Mouse (Mus musculus) heart, adult 2 months (tissue): ENCODE results near the gene Cda. TPM values are rescaled to one million over a fixed set of nuclear protein-coding genes. Genes with fewer than 3 reads are reported as not detected.
A peak's percentile ranks its signal among the peaks of the same experiment; 100 is the strongest.

ENCODE experiments used
- DNase-seq, 2 experiments: peaks; one replicate each; pipeline ENCODE4 v3.0.0; 2021
- H3K27ac ChIP-seq: fragments of 200-600 bp; 2 replicates; pipeline ENCODE4 v1.8.1; 2022
- H3K27me3 ChIP-seq: fragments of 200-500 bp; 2 replicates; pipeline ENCODE4 v1.6.1; 2012; ENCODE audit warnings: mild to moderate bottlenecking, low read length, inconsistent platforms, mixed read lengths; ENCODE audit not compliant: control insufficient read depth, insufficient read depth
- H3K36me3 ChIP-seq: fragments of 200-500 bp; 2 replicates; pipeline ENCODE4 v1.6.1; 2012; ENCODE audit warnings: low read length, inconsistent platforms; ENCODE audit not compliant: control insufficient read depth, insufficient read depth
- H3K4me1 ChIP-seq: fragments of 200-500 bp; 2 replicates; pipeline ENCODE4 v1.6.1; 2011; ENCODE audit warnings: low read length; ENCODE audit not compliant: control insufficient read depth, insufficient read depth
- H3K4me3 ChIP-seq: fragments of 200-600 bp; 2 replicates; pipeline ENCODE4 v1.8.1; 2022
- H3K79me2 ChIP-seq: fragments of 200-500 bp; replicated peaks from 2 replicates; pipeline ENCODE4 v1.6.1; 2012; ENCODE audit warnings: mild to moderate bottlenecking, inconsistent platforms, low read length, moderate library complexity, mixed read lengths; ENCODE audit not compliant: control insufficient read depth, insufficient read depth
- H3K9ac ChIP-seq: fragments of 200-500 bp; 2 replicates; pipeline ENCODE4 v1.6.1; 2012; ENCODE audit warnings: low read depth, mild to moderate bottlenecking, control low read depth, inconsistent platforms, low read length, mixed read lengths
- CTCF ChIP-seq: fragments of 200-600 bp; IDR thresholded peaks from 2 replicates; pipeline ENCODE4 v1.8.1; 2022; ENCODE audit warnings: antibody characterized with exemption, mild to moderate bottlenecking, moderate library complexity
- EP300 ChIP-seq: fragments of 200-500 bp; IDR thresholded peaks from 2 replicates; pipeline ENCODE4 v1.6.1; 2011; ENCODE audit warnings: low read depth, low read length, control low read depth; ENCODE audit not compliant: insufficient read depth
- POLR2A ChIP-seq: fragments of 200-500 bp; IDR thresholded peaks from 2 replicates; pipeline ENCODE4 v1.6.1; 2011; ENCODE audit warnings: mild to moderate bottlenecking, low read depth, low read length, control low read depth; ENCODE audit not compliant: insufficient read depth
- WGBS: fragments of 180-500 bp; shearing (Covaris S2); methylation state at CpG from one replicate; pipeline ENCODE4 v1.1.7; 2018; 5-methylcytosine and 5-hydroxymethylcytosine counted together
- intact Hi-C: fragments of 180-260 bp; cut with DNase I; formaldehyde crosslinking; loops from one replicate; pipeline ENCODE4 v1.15.1; 2025
- polyA plus RNA-seq: library from polyadenylated mRNA; depleted of rRNA; stranded (reverse); fragments of >200 nt; gene quantifications from 2 replicates; pipeline ENCODE4 v1.2.3, GENCODE M21; 2012
- total RNA-seq, 2 experiments: library from RNA; stranded (reverse); gene quantifications; 2 replicates each; pipeline ENCODE4 v1.2.3; 2021

Gene Cda
- total and polyA plus RNA-seq, 3 experiments, result 1.4 to 3.3 (median 1.4) TPM

DNA sequence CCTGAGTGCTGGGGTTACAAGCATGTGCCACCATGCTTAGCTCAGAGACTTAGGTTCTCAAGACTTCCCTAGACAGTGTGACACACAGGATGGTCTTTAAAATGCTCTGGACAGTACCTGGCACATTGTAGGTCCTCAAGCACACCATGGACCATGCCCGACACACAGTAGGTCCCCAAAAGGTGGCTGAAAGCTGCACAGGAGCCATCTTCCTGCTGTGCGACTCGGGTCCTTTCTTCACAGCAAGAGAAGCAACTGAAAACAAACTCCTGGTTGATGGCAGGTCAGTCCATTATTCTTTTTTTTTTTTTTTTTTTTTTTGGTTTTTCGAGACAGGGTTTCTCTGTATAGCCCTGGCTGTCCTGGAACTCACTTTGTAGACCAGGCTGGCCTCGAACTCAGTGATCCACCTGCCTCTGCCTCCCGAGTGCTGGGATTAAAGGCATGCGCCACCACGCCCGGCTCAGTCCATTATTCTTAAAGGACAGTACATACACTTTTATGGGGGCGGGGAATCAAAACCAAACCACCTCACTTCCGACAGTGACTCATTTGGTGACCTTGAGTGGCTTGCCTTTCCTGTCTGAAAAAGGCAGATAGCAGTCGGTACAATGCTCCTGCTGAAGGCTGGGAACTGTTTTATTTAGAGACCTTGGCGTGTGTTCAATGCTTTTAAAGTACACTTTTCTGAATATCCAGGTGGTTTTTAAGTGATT lies 39.8 kb upstream of the Cda start:
- H3K9ac ChIP-seq, result no peak overlapping the region
- 40% methylated on average over 12 of the region's 13 CpGs for WGBS
- H3K79me2 ChIP-seq, result no peaks in the 10 kb centered on the region
- no peak overlapping the region for H3K27ac ChIP-seq
- intact Hi-C loops, result no loop called here
- H3K4me1 ChIP-seq, result peaks cover 2% of the 10 kb centered on the region
- no peaks in the 10 kb centered on the region for H3K36me3 ChIP-seq
- no peak for TF ChIP-seq CTCF
- no peak for TF ChIP-seq EP300
- no peak for TF ChIP-seq POLR2A
- DNase-seq, result no peak
- H3K4me3 ChIP-seq, result no peak overlapping the region
- no peaks in the 10 kb centered on the region; the same call in 1 of the 2 replicates for H3K27me3 ChIP-seq

DNA sequence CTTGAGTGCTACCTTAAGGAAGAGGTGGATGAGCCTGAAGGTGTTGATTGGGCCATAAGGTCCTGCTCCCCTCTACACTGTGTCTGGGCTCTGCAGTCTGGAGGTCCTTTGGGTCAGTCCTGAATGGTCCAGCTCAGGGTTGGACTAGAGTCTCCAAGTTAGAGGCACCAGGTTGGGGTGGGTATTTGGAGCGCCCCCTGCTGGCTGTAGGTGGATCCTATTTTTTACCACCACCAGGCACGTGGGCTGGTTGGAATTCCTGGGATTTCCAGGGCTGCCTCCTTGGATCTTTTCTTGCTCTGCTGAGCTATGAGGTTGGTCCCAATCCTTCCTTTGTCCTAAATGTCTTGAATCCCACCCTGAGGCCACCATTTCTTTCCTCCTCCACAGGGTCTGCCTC lies 37.0 kb upstream of the Cda start:
- Histone ChIP-seq H3K9ac (no peak overlapping the region), H3K4me1 (peaks cover 2% of the 10 kb centered on the region), H3K27me3 (no peaks in the 10 kb centered on the region), H3K27ac (no peak overlapping the region), H3K4me3 (no peak overlapping the region), H3K79me2 (no peaks in the 10 kb centered on the region), H3K36me3 (no peaks in the 10 kb centered on the region)
- DNase-seq, result peak in 1 of 2 experiments; percentile 55
- no peak for TF ChIP-seq EP300
- TF ChIP-seq CTCF, result peak; percentile 83
- TF ChIP-seq POLR2A, result no peak
- intact Hi-C loops, result no loop called here
- 7% methylated on average over 2 of the region's 2 CpGs for WGBS

DNA sequence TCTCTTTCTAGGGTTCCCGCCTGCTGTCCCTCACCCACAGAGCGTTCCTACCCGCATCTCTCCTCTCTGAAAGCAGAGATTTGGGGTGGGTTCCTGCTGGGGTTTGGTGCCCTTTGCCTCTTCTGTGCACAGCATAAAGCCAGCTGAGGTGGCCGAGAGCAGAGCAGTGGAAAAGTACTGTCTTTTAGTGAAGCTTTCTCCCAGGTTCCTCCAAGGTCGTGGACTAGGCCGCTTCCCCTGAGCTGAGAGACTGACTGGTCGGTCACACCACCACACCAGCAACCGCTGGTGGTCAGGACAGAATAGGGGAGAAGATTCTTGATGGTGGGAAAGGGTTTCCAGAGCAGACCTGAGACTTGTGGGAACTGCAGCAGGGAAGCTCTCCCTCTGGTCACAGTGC lies 28.9 kb upstream of the Cda start:
- H3K4me1 ChIP-seq, result no peaks in the 10 kb centered on the region
- H3K4me3 ChIP-seq, result no peak overlapping the region; the same call in 1 of the 2 replicates
- intact Hi-C loops, result no loop called here
- TF ChIP-seq POLR2A, result no peak
- no peak for TF ChIP-seq EP300
- no peak for TF ChIP-seq CTCF
- WGBS, result 23% methylated on average over 8 of the region's 8 CpGs
- peaks cover 19% of the 10 kb centered on the region for H3K27me3 ChIP-seq
- no peak overlapping the region for H3K27ac ChIP-seq
- no peaks in the 10 kb centered on the region for H3K79me2 ChIP-seq
- H3K36me3 ChIP-seq, result no peaks in the 10 kb centered on the region
- H3K9ac ChIP-seq, result no peak overlapping the region
- DNase-seq, result no peak

DNA sequence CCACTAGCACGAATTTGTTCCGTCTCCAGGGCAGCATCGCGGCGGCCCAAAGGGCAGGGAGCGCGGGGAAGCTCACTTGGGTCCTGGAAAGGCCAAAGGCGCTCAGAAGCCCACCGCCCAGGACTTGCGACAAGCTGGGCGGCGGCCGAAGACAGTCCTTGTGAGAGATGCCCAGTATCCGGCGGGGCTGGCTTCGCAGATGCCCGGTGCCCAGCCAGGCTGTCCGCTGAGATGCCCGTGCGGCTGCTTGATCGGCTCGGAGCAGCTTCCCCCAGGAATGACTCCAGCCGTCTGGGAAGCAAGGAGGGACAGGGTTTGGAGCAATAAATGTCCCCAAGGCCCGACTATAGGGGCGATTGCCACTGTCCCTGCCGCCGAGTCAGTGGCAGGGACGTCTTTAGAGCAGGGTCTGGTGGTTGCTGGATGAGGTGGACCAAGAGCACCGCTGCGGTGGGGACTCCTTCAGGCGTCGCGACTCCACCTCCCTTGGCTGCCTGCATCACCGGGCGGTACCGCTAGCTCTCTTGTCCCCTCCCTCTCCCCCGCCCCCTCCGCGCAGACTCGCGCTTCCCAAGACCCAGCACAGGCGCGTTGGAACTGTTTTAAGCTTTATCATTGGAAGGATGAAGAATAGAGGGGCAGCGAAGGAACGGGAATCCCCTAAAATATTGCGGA lies 28.3 kb upstream of the Cda start, which contains the start of gene Fam43b:
Gene Fam43b (minus strand): TSS at position 558 of the 675 bp plus-strand sequence.
- TF ChIP-seq EP300, result no peak
- TF ChIP-seq CTCF, result no peak
- no peak for TF ChIP-seq POLR2A
- no peaks in the 10 kb centered on the region for H3K36me3 ChIP-seq
- no peaks in the 10 kb centered on the region for H3K4me1 ChIP-seq
- peak within 1 kb of the TSS; percentile 37 for H3K9ac ChIP-seq
- intact Hi-C loops, result no loop called here
- H3K4me3 ChIP-seq, result peak within 1 kb of the TSS; percentile 3
- peak; percentile 13 to 36 for DNase-seq
- no peak within 1 kb of the TSS for H3K27ac ChIP-seq
- WGBS, result under 1% methylated on average over 46 of the region's 46 CpGs
- no peaks in the 10 kb centered on the region for H3K79me2 ChIP-seq
- peaks cover 19% of the 10 kb centered on the region for H3K27me3 ChIP-seq

DNA sequence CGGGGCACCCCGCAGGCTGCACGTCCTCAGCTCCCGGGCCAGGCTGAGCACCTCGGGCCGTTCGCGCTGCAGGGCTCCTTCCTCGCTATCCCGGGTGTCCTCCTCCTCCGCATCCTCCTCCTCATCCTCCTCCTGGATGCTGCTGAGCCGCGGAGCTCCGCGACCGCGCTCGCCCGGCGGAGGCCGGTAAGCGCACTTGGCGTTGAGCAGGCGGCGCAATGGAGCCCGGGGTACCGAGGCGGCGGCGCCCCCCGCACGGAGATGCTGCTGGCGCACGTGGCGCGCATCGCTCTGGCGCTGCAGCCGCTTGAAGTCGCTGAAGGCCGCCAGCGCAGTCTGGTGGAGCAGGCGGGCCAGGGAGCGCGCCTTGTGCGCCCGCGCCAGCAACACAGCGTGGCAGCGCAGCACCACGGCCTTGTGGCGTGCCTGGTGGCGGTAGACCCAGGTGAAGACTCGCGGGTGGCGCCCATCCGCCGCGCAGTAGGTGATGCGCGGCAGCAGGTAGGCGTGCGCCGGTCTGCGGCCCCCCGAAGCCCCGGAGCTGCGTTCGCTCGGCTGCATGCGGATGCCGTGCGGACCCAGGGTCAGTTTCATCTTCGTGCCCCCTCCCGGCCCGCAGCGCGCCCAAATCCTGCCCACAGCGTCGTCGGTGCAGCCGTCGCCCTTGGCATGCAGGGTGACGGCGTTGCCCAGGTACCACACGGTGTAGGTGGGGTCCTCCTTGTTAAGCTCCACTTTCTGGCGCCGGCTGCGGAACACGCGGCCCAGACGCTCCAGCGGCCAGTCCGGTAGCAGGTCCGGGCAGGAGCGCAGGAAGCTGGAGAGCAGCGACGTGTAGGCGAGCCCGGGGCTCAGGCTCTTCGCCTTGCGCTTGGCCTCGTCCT lies 27.5 kb upstream of the Cda start:
- WGBS, result 2% methylated on average over 103 of the region's 103 CpGs
- Histone ChIP-seq H3K79me2 (no peaks in the 10 kb centered on the region), H3K9ac (peak overlapping the region; percentile 37), H3K27me3 (peaks cover 19% of the 10 kb centered on the region), H3K4me1 (no peaks in the 10 kb centered on the region), H3K27ac (no peak overlapping the region), H3K36me3 (no peaks in the 10 kb centered on the region), H3K4me3 (peak overlapping the region; percentile 3)
- no peak for DNase-seq
- no peak for TF ChIP-seq CTCF
- no peak for TF ChIP-seq POLR2A
- TF ChIP-seq EP300, result no peak
- intact Hi-C loops, result no loop called here
